Mouse (Mus musculus) B cell, adult 62 days (primary cell): Measurements from ENCODE around the gene Arhgap29. TPM values are rescaled to one million over a fixed set of nuclear protein-coding genes. Genes with fewer than 3 reads are reported as not detected.

ENCODE experiments used
- total RNA-seq: library from RNA; stranded (reverse); gene quantifications from 4 replicates; pipeline ENCODE4 v1.2.4, GENCODE M21; 2023

Arhgap29 gene
- 0.25 to 0.85 TPM (median 0.47 TPM) in 4 replicates for total RNA-seq

GRCm38 (mm10) chr3:121952041-121952591, at the start of gene Arhgap29:
Gene Arhgap29, plus strand, starts transcription at chr3:121952541.

DNA sequence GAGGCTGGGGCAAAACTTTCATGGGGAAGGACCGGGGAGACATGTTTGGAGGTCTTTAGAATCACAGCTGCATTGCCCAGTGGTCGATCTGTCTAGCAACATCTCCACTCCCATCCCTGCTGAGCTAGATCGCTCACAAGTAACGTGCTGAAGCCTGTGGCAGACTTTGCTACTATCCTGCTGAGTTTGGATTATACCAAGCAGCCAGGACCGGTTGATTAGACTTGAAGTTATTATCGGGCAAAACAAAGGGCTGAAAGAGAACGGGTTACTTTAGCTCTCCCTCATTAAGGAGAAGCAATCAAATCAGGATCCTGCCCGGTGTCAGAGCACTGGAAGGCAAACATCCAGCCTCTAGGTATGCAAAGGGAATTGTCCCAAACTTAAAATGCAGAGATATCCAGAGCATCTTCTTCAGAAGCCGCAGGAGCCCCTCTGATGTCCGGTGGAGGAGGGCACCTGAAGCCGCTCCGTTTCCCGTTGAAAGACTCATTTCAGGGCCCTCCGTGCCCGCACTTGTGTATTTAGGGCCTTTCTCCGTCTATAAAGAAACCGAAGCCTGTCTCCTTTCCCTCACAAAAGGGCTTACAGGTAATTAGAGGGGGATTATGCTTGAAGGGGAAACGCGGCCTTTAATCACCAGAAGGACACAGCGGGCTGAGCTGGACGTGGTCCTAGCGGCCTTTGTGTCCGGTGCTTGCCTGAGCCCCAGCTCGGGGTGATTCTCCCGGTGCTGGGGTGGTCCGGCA, 91.6 kb downstream of the Arhgap29 start, which contains the start of gene Abca4:
Abca4 (plus strand) TSS at position 645 of the 749 bp plus-strand sequence.

Other genes with a start within 250 kb of the Arhgap29 start
- not detected in 4 replicates for gene F3, start 229.0 kb upstream of the Arhgap29 start, total RNA-seq
- 9.2 to 13.1 TPM (median 12.0 TPM) in 4 replicates for gene Abcd3, start 137.2 kb upstream of the Arhgap29 start, total RNA-seq
- gene Abca4, start 91.9 kb downstream of the Arhgap29 start, total RNA-seq: not detected in 4 replicates